11 mouse cellular contexts compared by ENCODE assay signal in the genomic region with DNA sequence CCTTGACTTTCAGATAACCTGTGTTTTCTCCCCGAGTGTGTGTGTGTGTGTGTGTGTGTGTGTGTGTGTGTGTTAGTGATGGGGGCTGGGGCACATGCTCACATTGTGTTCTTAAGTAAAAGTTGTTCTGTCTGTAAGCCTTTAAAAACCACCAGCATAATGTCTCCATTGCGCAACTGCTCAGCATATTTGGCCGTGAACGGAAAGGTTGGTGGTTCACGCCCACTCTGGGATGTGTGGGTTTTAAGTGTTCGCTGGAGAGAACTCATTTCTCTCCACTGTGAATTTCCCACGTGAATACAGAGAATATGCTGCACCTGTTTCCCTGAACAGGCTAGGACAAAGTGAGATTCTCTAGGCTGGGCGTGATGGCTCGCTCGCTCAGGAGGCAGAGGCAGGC.
DNase-seq lines count a peak whose midpoint lies in the region; ATAC-seq and TF ChIP-seq lines count a peak whose summit lies in the region.
"Had no signal": no experiment of that assay in that cellular context is flagged by ENCODE, and none has a peak within 500 bp of the region (broad histone marks: within the 10 kb centered on the region; RNA-seq: fewer than 3 reads in every experiment).

No protein-coding gene starts in this region.

- no peak for TF ChIP-seq EP300 in heart, adult 2 months (IDR thresholded peaks at IDR 0.05; ENCODE audit: insufficient read depth, low read depth, low read length)

- peak overlapping the region; percentile 35 for H3K4me3 ChIP-seq in intestine, embryonic 14.5 days (ENCODE audit: low read depth, low read length)
- no peak overlapping the region for H3K4me3 ChIP-seq in heart, adult 2 months

- H3K36me3 ChIP-seq in intestine, embryonic 14.5 days (ENCODE audit: control insufficient read depth, insufficient read depth, low read length), result peaks cover 32% of the 10 kb centered on the region
- no peaks in the 10 kb centered on the region for H3K36me3 ChIP-seq in heart, adult 2 months (ENCODE audit: control insufficient read depth, insufficient read depth, low read length)

- no peak for TF ChIP-seq CTCF in heart, adult 2 months (IDR thresholded peaks at IDR 0.05)

- intact Hi-C loops in left cerebral cortex, postnatal 10 days (cut with DNase I), result no loop called here
- intact Hi-C loops in heart, adult 2 months (cut with DNase I), result no loop called here

- peaks cover 23% of the 10 kb centered on the region for H3K4me1 ChIP-seq in intestine, embryonic 14.5 days (replicated peaks; ENCODE audit: control insufficient read depth, insufficient read depth, low read length)
- no peaks in the 10 kb centered on the region for H3K4me1 ChIP-seq in heart, adult 2 months (ENCODE audit: control insufficient read depth, insufficient read depth, low read length)

- DNase-seq in adrenal gland, adult 2 months, result peak; percentile 20
- no peak for DNase-seq in adrenal gland, adult 8-10 months
- peak; percentile 61 to 73 for DNase-seq in left cerebral cortex, adult 18-20 months (ENCODE audit: low spot score in 2 of 2)
- no peak for DNase-seq in left cerebral cortex, postnatal 10 days (ENCODE audit: extremely low spot score in 1 of 2, low spot score in 2 of 2)
- DNase-seq in intestine, embryonic 14.5 days (ENCODE audit: low spot score), result no peak
- DNase-seq in cerebellum, adult 9-11 months, result no peak
- DNase-seq in heart, adult 2 months, result no peak
- DNase-seq: embryo, embryonic 11 days; spleen, adult 18-20 months had no signal

- no peaks in the 10 kb centered on the region for H3K9me3 ChIP-seq in intestine, embryonic 14.5 days (ENCODE audit: control insufficient read depth, low read length)

- H3K79me2 ChIP-seq in heart, adult 2 months (replicated peaks; ENCODE audit: control insufficient read depth, insufficient read depth, low read length), result no peaks in the 10 kb centered on the region

- H3K9ac ChIP-seq in intestine, embryonic 14.5 days (ENCODE audit: low read length), result no peak overlapping the region
- H3K9ac ChIP-seq in heart, adult 2 months (ENCODE audit: low read depth, low read length), result no peak overlapping the region
- H3K9ac ChIP-seq: hindbrain, embryonic 14.5 days had no signal

- 62% methylated on average over 10 of the region's 10 CpGs for WGBS in intestine, embryonic 14.5 days
- 84% methylated on average over 10 of the region's 10 CpGs for WGBS in heart, adult 2 months

- no peak for TF ChIP-seq POLR2A in heart, adult 2 months (IDR thresholded peaks at IDR 0.05; ENCODE audit: insufficient read depth, low read depth, low read length)

- no peak for ATAC-seq in intestine, embryonic 14.5 days (replicated peaks; ENCODE audit: low FRiP score, low TSS enrichment, low read depth)
- peak; percentile 39 for ATAC-seq in megakaryocyte, adult 5-6 weeks (ENCODE audit: poor library complexity, severe bottlenecking)

- H3K4me2 ChIP-seq in intestine, embryonic 14.5 days (ENCODE audit: low read length), result peak overlapping the region; percentile 42

- no peaks in the 10 kb centered on the region for H3K27me3 ChIP-seq in intestine, embryonic 14.5 days (replicated peaks; ENCODE audit: control insufficient read depth, insufficient read depth, low read length)
- no peaks in the 10 kb centered on the region for H3K27me3 ChIP-seq in heart, adult 2 months (ENCODE audit: control insufficient read depth, insufficient read depth, low read length)

- H3K27ac ChIP-seq in intestine, embryonic 14.5 days (ENCODE audit: low read depth), result peak overlapping the region; percentile 92
- no peak overlapping the region for H3K27ac ChIP-seq in heart, adult 2 months
- H3K27ac ChIP-seq: hindbrain, embryonic 14.5 days had no signal

Comparison
In these comparisons a context has a peak if more than half of its experiments do, and no peak if none do; other contexts are left out.
1. DNase-seq: peak in adrenal gland, adult 2 months (single experiment) and left cerebral cortex, adult 18-20 months (2 of 2); none in adrenal gland, adult 8-10 months (single experiment), left cerebral cortex, postnatal 10 days (0 of 2), intestine, embryonic 14.5 days (single experiment), cerebellum, adult 9-11 months (single experiment) and heart, adult 2 months (0 of 2).